Mouse (Mus musculus) spleen, postnatal 4 days (tissue): ENCODE data around the gene Catsper4.
"Not testable (repeated sequence)": the region's sequence is repeated elsewhere in the genome, so short reads cannot be mapped to it uniquely, and the experiment has no call there.

ENCODE experiments used
- DNase-seq, 2 experiments: peaks; one replicate each; pipeline ENCODE4 v3.0.0; 2022; ENCODE audit warnings: low spot score in 2 of 2

Gene Catsper4

DNA sequence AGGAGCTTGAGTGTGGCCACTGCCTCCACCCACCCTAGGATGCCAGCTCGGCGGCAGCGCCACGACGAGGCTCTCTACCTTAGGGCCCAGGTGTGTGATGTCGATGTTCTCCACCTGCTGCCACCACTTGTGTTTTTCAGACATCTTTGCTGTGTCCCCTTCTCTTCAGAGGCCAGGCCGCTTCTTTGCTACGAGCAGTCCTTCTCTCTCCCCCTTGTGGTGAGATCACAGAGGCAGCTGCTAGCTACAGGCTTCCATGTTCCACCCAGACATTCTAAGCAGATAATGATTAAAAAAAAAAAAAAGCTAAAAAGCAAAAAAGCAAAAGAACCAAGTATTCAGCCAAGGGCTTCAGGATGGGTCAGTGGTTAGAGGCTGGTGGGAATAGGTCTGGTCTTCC is at the start of gene Catsper4:
Gene Catsper4, minus strand, starts transcription at position 190 of the 400 bp plus-strand sequence.
- no peak for DNase-seq

DNA sequence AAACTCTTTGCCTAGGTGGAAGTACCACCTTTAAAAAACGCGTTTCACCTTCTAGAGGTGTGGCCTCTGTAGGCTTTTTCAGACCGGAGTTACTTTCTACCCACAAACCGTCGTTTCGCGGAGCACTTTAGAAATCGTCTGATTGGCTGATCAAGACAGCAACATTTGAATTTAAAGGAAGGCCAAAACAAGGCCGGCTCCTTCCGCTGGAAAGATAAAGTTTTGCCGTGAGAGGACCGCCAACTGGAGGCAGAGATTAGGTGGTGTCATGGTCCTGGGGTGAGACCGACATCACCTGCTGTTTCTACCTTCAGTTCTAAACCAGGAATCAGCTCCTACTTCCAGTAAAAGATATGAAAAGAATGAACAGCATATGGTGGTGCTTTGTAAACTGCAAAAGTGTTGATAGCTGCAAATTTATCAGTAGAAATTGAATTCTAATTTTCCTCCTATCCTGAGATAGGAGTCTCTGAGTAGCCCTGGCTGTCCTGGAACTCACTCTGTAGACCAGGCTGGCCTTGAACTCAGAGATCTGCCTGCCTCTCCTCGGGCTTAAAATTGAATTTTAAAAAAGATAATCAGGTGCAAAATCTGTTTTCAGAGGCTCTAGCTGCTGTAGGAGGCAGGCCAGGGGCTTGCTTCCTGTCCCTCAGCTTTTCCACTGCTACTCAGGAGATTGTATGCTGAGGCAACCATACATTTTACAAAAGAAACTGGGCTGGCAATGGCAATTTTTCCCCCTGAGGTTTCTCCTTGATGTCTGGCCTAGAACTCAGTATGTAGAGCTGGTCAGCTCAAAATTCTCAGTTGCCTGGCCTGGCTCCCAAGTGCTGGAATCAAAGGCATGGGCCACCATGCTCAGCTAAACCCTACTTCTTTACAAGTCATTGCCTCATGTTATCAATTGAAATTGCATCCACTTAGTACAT is 46.5 kb upstream of the Catsper4 start:
- DNase-seq = peak; percentile 70 to 78

- no peak for DNase-seq
These were observed 45.7 kb upstream of the Catsper4 start for GRCm38 (mm10) chr4:134272731-134273416.

DNA sequence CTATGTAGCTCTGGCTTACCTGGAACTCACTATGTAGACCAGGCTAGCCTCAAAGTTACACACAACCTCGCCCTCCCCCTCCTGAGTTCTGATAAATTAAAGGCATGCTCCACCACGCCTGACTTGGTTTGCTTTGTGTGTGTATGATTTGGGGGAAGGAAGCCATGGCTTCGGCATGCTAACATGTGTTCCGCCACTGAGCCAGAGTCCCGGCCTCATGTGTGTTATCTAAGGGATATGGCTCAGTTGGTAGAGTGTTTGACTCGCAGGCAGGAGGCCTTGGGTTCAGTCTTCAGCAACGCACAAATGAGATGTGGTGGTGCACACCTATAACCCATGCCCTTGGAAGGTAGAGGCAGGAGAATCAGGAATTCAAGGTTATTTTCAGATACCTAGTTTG is 44.8 kb upstream of the Catsper4 start:
- DNase-seq = peak in 1 of 2 experiments; percentile 54

DNA sequence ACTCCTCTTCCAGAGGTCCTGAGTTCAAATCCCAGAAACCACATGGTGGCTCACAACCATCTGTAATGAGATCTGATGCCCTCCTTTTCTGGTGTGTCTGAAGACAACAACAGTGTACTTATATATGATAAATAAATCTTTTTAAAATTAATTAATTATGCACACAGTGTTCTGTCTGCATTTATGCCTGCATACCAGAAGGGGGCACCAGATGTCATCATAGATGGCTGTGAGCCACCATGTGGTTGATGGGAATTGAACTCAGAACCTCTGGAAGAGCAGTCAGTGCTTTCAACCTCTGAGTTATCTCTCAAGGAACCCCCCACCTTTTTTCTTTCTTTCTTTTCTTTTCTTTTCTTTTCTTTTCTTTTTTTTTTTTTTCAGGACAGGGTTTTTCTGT is 42.4 kb upstream of the Catsper4 start:
- not testable (repeated sequence) for DNase-seq

DNA sequence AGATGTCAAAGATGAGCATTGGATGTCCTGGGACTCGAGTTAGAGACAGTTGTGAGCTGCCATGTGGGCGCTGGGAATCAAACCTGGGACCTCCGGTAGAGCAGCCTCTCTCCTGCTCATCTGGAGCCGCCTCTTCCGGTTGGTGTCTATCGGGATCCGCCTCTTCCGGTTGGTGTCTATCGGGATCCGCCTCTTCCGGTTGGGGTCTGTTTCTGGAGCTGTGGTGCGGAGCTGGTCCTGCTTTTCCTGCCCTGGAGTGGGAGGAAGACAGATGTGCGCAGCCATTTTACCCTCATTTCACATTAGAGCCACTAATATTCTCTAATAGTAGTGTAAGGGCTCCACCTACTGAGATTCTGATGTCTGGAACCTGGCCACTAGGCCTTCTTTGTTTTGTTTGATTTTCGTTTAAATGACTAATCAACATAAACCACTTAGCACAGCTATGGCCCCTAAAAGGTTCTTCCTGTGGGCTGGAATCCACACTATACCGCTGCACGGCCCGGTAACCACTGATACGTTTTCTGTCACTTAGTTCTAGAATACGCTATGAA is 41.0 kb upstream of the Catsper4 start:
- peak in 1 of 2 experiments; percentile 53 for DNase-seq

DNA sequence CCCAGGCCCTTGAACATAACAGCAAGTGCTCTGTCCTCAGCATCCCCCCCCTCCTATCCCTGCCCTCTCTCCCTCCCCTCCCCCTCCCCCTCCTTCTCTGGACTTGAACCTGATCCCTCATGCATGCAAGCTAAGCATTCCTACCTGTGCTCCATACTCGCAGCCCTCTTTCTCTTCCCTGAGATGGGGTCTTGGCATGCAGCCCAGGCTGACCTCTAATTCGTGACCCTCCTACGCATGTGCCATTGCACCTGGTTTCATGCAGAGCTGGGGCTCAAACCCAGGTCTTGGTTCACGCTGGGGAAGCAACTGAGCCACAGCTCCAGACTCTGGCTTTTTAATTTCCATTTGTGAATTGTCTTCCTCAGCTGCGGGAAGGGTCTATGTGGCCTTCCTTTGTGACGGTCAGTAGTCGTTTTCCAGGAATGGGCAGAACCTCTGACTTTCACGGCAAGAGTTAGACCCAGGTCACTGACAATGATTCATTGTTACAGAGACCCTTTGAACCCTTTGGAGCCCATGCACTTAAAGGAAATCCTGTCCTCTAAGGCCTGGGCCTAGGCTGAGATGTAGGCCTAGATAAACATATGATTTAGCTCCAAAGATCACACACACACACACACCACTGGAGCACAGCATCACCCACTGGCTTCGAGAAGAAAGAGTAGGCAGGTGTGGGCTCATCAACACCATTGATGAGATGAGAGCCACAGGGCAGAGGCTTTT is 38.8 kb upstream of the Catsper4 start:
- DNase-seq = no peak

DNA sequence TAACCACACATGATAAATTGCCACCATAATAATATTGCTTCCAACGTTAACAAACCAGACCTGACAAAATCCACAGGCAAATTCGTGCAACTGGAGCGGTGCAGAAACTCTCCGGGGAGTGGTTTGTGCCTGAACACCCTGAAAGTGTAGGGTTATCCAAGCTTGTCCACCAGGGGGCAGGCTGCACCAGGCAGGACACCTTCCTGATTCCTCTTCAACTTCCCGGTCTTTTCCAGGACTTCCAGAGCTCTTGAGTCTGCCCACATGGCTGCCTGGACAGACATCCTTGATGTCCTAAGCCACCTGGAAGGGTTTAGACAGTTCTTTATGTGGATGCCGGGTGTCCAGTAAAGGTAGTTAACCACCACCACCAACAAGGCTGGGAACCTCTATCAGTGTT is 36.0 kb upstream of the Catsper4 start:
- DNase-seq = peak; percentile 48 to 82

DNA sequence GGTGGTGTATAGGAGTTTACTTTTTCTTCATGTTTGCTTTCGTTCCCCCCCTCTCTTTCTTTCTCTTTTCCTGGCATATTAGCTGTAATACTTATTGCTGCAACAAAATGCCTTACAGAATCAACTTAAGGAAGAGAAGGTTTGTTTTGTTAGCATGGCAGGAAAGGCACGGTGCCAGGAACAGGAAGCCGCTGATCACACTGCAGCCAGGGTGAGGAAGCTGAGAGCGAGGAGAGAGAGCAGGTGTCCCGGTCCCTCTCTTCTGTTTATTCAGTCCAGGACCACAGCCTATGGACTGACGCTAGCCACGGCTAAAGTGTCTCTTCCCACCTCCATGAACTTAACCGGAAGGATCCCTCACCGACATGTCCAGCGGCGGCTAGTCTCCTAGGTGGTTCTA is 31.2 kb upstream of the Catsper4 start:
- DNase-seq = no peak

DNA sequence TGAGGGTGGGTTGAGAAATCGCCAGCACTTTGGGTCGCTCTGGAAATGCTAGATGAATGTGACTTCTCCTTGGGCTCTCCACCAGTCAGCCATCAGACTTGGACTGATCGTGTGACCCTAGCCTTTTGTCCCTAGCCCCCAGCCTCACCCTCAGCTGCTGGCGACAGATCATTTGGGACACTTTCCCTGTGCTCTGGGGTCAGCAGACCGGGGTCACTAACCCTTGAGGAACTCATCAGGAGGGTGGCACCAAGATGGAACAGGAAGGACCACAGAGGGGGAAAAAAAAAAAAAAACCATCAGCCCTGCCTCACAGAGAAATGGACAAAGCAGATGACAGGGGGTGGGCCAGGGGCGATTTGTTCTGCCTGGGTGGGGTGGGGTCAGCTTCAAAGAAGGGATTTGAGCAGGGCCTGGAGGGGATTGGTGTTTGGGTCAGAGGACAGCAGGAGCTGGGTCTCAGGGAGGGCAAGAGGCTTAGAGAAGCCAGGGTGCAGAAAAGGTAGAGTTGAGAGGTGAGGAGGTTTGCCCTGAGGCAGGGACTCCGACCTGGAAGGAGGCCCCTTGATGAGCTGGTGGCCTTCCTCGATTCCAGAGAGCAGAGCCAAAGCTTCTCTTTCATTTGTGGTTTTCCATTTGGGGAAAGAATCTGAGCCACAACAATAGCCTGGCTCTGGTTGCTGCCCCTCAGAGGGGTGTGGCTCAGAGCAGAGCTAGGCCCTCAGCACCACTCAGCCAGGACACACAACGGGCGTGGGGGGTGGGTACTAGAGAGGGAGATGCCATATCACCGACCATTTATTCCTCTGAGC is 30.2 kb upstream of the Catsper4 start:
- no peak for DNase-seq

- DNase-seq = peak in 1 of 2 experiments; percentile 59
These were observed 29.4 kb upstream of the Catsper4 start for GRCm38 (mm10) chr4:134256407-134257197.

GRCm38 (mm10) chr4:134255854-134256253 is 28.7 kb upstream of the Catsper4 start:
- DNase-seq = peak in 1 of 2 experiments; percentile 60

GRCm38 (mm10) chr4:134254835-134255234 is 27.7 kb upstream of the Catsper4 start:
- DNase-seq = no peak

DNA sequence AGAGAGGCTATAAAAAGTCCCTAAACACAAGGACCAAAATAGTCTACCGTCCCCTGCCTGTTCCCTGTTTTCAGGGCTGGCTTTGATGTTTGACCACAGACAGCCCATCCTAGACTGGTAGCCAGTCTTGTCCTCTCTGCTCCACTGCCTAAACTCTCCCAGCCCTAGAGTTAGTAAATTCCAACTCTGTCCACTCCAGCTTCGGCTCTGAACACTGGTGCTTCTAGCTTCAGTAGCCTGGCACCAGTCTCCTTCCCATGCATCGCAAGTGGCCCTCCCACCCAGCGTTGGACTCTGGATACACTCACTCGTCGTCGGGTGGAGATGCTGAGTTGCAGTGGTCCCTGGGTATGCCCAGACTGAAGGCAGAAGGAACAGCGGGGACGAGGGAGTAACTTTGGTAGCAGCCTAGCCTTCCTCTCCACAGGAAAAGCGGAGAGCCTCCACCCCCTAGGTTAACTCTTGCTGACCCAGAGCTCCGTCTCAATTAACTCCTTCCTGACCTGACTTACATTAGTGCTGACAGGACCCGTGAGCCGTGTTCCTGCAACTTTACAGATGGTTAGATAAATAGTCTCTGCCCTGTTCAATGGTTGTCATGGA is 26.6 kb upstream of the Catsper4 start, which contains the start of gene Grrp1:
Gene Grrp1, minus strand, starts transcription at position 385 of the 603 bp plus-strand sequence.
- peak in 1 of 2 experiments; percentile 59 for DNase-seq

GRCm38 (mm10) chr4:134252911-134253721 is 25.9 kb upstream of the Catsper4 start:
- DNase-seq = peak in 1 of 2 experiments; percentile 53

GRCm38 (mm10) chr4:134252131-134252910 is 25.1 kb upstream of the Catsper4 start:
- peak in 1 of 2 experiments; percentile 58 for DNase-seq

DNA sequence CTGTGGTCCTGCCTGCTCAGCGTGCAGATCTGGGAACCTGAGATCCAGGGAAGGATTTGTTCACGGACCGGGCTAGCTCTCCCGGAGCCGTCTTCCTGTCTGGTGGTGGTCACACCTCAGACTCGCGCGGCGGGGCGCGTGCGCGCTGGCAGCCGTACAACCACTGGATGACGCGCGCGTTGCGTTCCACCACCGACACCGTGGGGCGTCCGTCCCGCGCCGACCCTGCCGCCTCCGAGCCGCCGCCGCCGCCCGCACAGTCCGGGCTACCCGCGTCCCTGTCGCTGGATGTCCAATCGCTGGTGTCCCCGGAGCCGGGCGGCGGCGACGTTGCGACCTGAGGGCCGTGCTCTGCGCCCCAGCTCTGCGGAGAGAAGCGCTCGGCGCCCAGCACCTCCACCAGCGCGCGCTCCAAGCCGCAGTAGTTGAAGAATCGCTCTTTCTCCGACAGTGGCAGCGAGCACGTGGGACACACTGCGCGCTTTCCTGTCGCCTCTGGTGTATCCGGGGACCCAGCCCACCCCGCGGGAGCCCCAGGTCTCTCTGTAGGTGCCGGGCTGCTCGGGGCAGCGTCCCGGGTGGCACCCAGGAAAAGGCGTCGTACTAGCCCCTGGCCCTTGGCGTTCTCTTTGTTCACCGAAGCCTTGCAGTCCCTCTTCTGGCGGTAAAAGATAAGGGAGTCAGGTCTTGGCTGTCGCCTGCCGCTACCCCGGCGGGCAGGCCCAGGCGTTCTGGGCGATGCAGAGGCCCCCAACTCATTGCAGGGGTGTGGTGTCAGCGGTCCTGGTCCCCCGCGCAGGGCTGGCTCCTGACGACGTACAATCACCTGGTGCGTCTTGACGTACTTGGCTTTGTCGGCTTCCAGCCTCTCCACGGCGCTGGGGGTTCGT is 24.3 kb upstream of the Catsper4 start:
- DNase-seq = peak in 1 of 2 experiments; percentile 72
